Mouse (Mus musculus): ENCODE results near the gene Cbl. TPM values are rescaled to one million over a fixed set of nuclear protein-coding genes. Genes with fewer than 3 reads are reported as not detected.

The Cbl gene
- polyA plus RNA-seq (2016; fragmentation: Nextera tagmentation; extraction: Ambion mirVana): 21.1 and 22.8 TPM in 2 replicates

DNA sequence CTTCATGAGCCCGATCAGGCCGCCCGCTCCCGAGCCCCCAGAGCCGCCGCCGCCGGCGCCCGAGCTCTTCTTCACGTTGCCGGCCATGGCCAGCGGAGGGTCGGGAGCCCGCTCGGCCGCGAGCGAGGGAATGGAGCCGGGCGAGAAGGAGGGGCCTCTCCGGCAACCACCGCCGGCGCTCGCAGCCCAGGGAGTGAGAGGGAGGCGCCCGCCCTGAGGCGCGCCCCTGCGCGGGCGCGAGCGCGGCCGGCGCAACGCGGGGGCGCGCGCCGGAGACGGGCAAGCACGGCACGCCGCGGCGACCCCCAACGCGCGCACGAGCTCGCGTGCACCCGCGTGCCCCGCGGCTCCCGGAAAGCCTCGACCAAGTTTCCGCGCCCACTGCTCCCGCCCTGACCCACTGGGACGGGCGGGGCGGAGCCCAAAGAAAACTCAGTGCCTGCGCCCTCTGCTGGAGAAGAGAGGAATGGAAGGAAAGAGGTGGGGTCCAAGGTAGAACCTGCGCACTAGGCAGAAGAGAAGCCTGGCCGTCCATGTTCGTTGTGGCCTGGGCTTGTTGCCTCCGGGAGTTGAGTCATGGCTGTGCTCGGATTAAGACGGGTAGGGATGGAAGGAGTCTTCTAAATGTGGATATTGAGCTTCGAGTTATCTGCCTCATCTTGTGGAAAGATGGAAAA is at the start of gene Cbl:
Gene Cbl, minus strand, starts transcription at position 248 of the 677 bp plus-strand sequence.
- peak; percentile 98 for DNase-seq (ENCODE audit: low spot score)
- peaks cover 37% of the 10 kb centered on the region for H3K4me1 ChIP-seq (replicated peaks)
- peak within 1 kb of the TSS; percentile 98 for H3K27ac ChIP-seq
- no peaks in the 10 kb centered on the region for H3K36me3 ChIP-seq
- under 1% methylated on average over 71 of the region's 76 CpGs for WGBS
- no peaks in the 10 kb centered on the region for H3K27me3 ChIP-seq (ENCODE audit: insufficient read depth, poor library complexity, severe bottlenecking)
- peak within 1 kb of the TSS; percentile 95 for H3K4me3 ChIP-seq
- H3K9me3 ChIP-seq: no peaks in the 10 kb centered on the region

DNA sequence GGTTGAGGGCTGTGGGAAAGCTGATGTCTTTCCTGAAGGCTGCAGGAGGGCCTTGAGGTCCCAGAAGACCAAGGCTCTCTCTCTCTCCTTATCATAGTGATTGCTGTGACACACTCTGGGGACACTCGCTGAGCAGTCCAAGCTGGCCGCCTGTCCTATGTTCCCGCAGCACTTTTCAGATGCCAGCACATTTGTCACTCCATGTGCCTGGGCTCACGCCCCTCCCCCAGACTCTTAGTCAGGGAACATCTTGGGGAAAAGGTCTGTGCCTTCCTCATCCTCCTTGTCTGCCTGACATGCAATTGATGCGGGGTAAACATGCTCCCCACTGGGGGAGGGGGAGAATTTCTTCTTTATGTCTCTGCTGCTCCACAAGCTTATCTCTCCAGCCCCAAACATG is 49.3 kb upstream of the Cbl start:
- H3K27me3 ChIP-seq (ENCODE audit: insufficient read depth, poor library complexity, severe bottlenecking): peaks cover 32% of the 10 kb centered on the region
- H3K9me3 ChIP-seq: no peaks in the 10 kb centered on the region
- no peak overlapping the region for H3K27ac ChIP-seq
- H3K4me3 ChIP-seq: no peak overlapping the region
- 73% methylated on average over 5 of the region's 5 CpGs for WGBS
- H3K36me3 ChIP-seq: peaks cover 20% of the 10 kb centered on the region
- peaks cover 23% of the 10 kb centered on the region for H3K4me1 ChIP-seq (replicated peaks)
- no peak for DNase-seq (ENCODE audit: low spot score)

- H3K36me3 ChIP-seq: peaks cover 10% of the 10 kb centered on the region
- peaks cover 19% of the 10 kb centered on the region for H3K4me1 ChIP-seq (replicated peaks)
- H3K27ac ChIP-seq: no peak overlapping the region
- WGBS: 87% methylated on average over 4 of the region's 4 CpGs
- no peak for DNase-seq (ENCODE audit: low spot score)
- peaks cover 7% of the 10 kb centered on the region; the same call in 1 of the 2 replicates for H3K27me3 ChIP-seq (ENCODE audit: insufficient read depth, poor library complexity, severe bottlenecking)
- H3K4me3 ChIP-seq: no peak overlapping the region
- 0 out of 2 replicates have a peak, but pooled peaks cover 2% of the 10 kb centered on the region for H3K9me3 ChIP-seq
Measured at GRCm38 (mm10) chr9:44269973-44270372, 36.1 kb upstream of the Cbl start.

GRCm38 (mm10) chr9:44269077-44269476 is 35.2 kb upstream of the Cbl start:
- 0 out of 2 replicates have a peak, but pooled peaks cover 2% of the 10 kb centered on the region for H3K9me3 ChIP-seq
- DNase-seq (ENCODE audit: low spot score): no peak
- peaks cover 23% of the 10 kb centered on the region for H3K4me1 ChIP-seq (replicated peaks)
- H3K27me3 ChIP-seq (ENCODE audit: insufficient read depth, poor library complexity, severe bottlenecking): peaks cover 7% of the 10 kb centered on the region; the same call in 1 of the 2 replicates
- peaks cover 2% of the 10 kb centered on the region; the same call in 1 of the 2 replicates for H3K36me3 ChIP-seq
- H3K4me3 ChIP-seq: no peak overlapping the region
- WGBS: 76% methylated on average over 3 of the region's 3 CpGs
- no peak overlapping the region for H3K27ac ChIP-seq

GRCm38 (mm10) chr9:44268432-44268831 is 34.6 kb upstream of the Cbl start, which contains the start of gene Nlrx1:
Gene Nlrx1 (minus strand): TSS chr9:44268599.
- Histone ChIP-seq H3K9me3 (0 out of 2 replicates have a peak, but pooled peaks cover 2% of the 10 kb centered on the region), H3K4me1 (replicated peaks) (peaks cover 23% of the 10 kb centered on the region), H3K4me3 (peak within 1 kb of the TSS; percentile 58), H3K27me3 (ENCODE audit: insufficient read depth, poor library complexity, severe bottlenecking) (peaks cover 7% of the 10 kb centered on the region; the same call in 1 of the 2 replicates), H3K36me3 (no peaks in the 10 kb centered on the region; the same call in 1 of the 2 replicates), H3K27ac (peak within 1 kb of the TSS; percentile 86)
- DNase-seq (ENCODE audit: low spot score): no peak
- 76% methylated on average over 6 of the region's 6 CpGs for WGBS

DNA sequence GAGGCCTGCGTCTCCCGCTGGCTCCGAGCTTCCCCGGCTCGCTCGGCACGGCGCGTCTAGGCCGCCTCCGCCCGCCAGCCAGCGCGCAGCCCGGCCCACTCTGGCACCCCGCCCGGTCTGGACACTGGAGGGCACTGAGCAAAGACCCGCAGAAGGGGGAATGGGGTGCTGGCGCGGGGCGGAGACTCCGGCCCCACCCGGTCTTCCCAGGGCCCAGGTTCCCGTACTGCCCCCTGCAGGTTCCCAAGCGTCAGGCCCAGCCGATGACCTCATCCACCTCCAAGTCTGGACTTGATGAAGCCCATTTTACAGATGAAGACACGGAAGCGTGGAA is 34.1 kb upstream of the Cbl start:
- no peaks in the 10 kb centered on the region for H3K36me3 ChIP-seq
- H3K4me3 ChIP-seq: peak overlapping the region; percentile 58
- peaks cover 7% of the 10 kb centered on the region; the same call in 1 of the 2 replicates for H3K27me3 ChIP-seq (ENCODE audit: insufficient read depth, poor library complexity, severe bottlenecking)
- 0 out of 2 replicates have a peak, but pooled peaks cover 2% of the 10 kb centered on the region for H3K9me3 ChIP-seq
- H3K27ac ChIP-seq: peak overlapping the region; percentile 86
- 6% methylated on average over 28 of the region's 28 CpGs for WGBS
- peaks cover 23% of the 10 kb centered on the region for H3K4me1 ChIP-seq (replicated peaks)
- peak; percentile 75 for DNase-seq (ENCODE audit: low spot score)

DNA sequence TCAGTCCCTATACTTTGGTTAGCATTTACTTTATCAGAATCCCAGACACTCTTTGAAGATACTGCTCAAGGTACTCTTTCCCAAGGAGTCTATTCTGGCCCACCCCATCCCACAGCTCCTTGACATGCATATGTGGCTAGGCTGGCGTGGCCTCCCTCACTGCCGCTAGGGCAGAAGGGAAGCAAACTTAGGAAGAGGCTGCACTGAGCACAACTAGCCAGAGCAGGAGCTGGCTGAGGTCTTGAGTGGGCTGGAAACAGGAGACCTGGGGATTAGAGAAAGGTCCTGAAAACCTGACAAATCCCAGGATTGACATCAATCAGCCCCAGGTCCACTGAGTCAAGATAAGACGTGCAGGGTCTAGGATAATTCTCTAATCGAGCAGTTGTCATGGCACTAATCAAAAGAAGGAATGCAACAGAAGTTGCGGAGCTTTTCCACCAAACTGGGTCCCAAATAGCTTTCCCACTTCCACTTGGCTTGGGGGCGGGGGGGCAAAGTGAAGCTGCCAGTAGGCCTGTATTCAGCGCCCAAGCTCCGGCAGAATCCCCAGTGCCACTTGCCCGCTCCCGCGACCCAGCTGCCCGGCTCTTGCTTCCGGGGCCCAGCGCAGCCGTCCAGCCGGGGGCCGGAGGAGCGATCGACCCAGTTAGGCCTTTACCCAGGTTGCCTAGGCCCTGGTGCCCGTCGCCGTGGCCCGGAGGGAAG is 33.6 kb upstream of the Cbl start:
- H3K4me1 ChIP-seq (replicated peaks): peaks cover 23% of the 10 kb centered on the region
- H3K36me3 ChIP-seq: no peaks in the 10 kb centered on the region
- WGBS: 10% methylated on average over 23 of the region's 23 CpGs
- peak; percentile 35 for DNase-seq (ENCODE audit: low spot score)
- 0 out of 2 replicates have a peak, but pooled peaks cover 2% of the 10 kb centered on the region for H3K9me3 ChIP-seq
- peak overlapping the region; percentile 86 for H3K27ac ChIP-seq
- peak overlapping the region; percentile 58 for H3K4me3 ChIP-seq
- peaks cover 7% of the 10 kb centered on the region; the same call in 1 of the 2 replicates for H3K27me3 ChIP-seq (ENCODE audit: insufficient read depth, poor library complexity, severe bottlenecking)

DNA sequence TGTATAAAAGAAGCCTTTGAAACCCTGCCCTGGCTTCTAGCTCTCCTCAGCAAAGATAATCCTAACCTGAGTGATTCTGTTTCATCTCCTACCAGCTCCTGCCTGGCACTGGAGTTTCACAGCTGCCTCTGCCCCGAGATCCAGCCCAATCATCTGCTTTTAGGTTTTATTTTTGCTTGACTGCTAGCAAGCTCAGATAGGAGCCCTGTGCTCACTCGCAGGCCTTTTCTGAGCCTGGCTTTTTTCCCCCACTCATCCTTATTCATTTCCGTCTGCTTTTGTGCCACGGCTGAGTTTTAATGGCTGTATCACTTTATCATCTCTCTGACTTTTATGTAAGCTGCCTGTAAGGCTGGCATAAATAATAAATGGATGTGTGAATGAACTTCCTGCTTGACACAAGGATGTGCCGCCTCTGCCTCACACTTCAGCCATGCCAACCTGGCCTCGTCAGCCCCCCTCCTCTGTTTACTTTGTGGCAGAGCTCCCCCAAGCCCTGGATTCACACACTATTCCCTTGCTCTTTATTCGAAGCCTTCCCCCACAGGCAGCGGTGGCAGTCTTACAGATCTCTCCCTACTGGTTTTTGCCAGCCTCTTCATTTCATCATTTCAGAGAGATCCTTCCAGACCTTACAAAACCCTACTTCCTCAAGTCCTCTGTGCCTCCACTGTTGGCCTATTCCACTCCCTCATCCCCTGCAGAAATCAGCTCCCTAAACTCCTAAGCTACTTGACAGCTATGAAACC is 32.8 kb upstream of the Cbl start:
- WGBS: 71% methylated on average over 8 of the region's 8 CpGs
- Histone ChIP-seq H3K9me3 (0 out of 2 replicates have a peak, but pooled peaks cover 2% of the 10 kb centered on the region), H3K36me3 (no peaks in the 10 kb centered on the region), H3K4me1 (replicated peaks) (peaks cover 23% of the 10 kb centered on the region), H3K27me3 (ENCODE audit: insufficient read depth, poor library complexity, severe bottlenecking) (peaks cover 12% of the 10 kb centered on the region; the same call in 1 of the 2 replicates), H3K27ac (no peak overlapping the region), H3K4me3 (no peak overlapping the region)
- no peak for DNase-seq (ENCODE audit: low spot score)

DNA sequence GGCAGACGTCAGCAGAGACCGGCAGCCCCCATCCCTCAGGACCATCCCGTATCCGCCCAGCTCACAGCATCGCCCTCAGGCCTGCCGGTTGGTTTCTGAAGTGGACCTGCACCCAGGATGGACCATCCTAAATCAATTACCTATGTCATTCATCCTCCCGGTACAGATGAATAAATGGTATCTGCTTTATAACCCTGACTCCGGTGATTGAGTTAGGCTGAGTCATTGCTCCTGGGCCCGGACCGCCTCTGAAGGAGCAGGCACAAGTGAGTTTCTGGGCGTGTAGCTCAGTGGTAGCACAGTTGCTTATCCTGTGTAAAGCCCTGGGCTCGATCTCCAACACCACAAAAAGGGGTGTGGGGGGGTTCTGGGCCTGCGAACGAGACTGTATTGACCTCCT is 27.5 kb upstream of the Cbl start:
- H3K36me3 ChIP-seq: no peaks in the 10 kb centered on the region

GRCm38 (mm10) chr9:44259014-44259413 is 25.2 kb upstream of the Cbl start:
- H3K27me3 ChIP-seq (ENCODE audit: insufficient read depth, poor library complexity, severe bottlenecking): peaks cover 5% of the 10 kb centered on the region; the same call in 1 of the 2 replicates
- WGBS: 76% methylated on average over 10 of the region's 10 CpGs

More for the DNA sequence above, 27.5 kb upstream of the Cbl start:
- Histone ChIP-seq H3K9me3 (no peaks in the 10 kb centered on the region), H3K4me3 (no peak overlapping the region), H3K27me3 (ENCODE audit: insufficient read depth, poor library complexity, severe bottlenecking) (peaks cover 5% of the 10 kb centered on the region; the same call in 1 of the 2 replicates), H3K27ac (no peak overlapping the region), H3K4me1 (replicated peaks) (0 out of 2 replicates have a peak, but pooled peaks cover 5% of the 10 kb centered on the region)
- WGBS: 90% methylated on average over 14 of the region's 14 CpGs
- DNase-seq (ENCODE audit: low spot score): no peak

DNA sequence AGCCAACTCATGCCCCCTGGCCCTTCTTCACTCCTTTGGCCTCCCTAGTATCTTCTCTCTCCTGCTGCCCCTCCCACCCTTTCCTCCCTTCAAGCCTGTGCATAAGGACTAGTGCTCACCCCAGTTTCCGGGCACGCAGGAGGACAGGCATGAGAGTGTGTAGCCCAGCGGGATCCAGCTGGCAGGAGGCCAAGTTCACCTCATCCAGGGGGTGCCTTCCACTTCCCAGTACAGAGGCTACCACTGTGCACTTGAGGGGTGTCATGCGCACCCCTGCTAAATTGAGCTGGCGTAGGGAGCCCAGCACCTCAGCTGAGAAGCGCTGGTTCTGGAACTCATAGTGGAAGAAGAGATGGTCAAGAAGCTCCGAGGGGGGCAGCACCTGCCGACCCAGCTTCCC is 22.4 kb upstream of the Cbl start:
- WGBS: 90% methylated on average over 8 of the region's 8 CpGs
- peak overlapping the region; percentile 68 for H3K27ac ChIP-seq
- peaks cover 36% of the 10 kb centered on the region for H3K4me1 ChIP-seq (replicated peaks)
- H3K27me3 ChIP-seq (ENCODE audit: insufficient read depth, poor library complexity, severe bottlenecking): no peaks in the 10 kb centered on the region
- H3K36me3 ChIP-seq: no peaks in the 10 kb centered on the region
- no peaks in the 10 kb centered on the region for H3K9me3 ChIP-seq
- no peak overlapping the region for H3K4me3 ChIP-seq
- no peak for DNase-seq (ENCODE audit: low spot score)

More at GRCm38 (mm10) chr9:44259014-44259413, 25.2 kb upstream of the Cbl start:
- no peak for DNase-seq (ENCODE audit: low spot score)
- H3K36me3 ChIP-seq: no peaks in the 10 kb centered on the region
- peaks cover 19% of the 10 kb centered on the region for H3K4me1 ChIP-seq (replicated peaks)
- no peak overlapping the region for H3K27ac ChIP-seq
- H3K9me3 ChIP-seq: no peaks in the 10 kb centered on the region
- no peak overlapping the region for H3K4me3 ChIP-seq

DNA sequence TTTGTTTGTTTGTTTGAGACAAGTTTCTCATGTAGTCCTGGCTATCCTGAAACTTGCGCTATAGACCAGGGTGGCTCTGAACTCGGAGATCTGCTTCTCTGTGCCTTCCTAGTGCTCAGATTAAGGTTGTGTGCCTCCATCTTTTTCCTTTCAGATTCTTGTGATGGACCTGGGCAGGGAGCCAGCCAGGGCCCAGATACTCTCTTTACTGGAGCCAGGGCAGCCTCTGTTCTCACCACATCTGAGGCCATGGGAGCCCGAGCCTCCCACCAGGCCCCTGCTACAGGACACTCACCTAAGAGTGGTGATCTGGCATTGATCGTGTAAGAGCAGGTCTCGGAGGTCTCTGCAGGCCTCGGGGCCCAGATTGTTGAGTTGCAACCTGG is 21.3 kb upstream of the Cbl start:
- Histone ChIP-seq H3K4me1 (replicated peaks) (peaks cover 45% of the 10 kb centered on the region), H3K9me3 (no peaks in the 10 kb centered on the region), H3K27ac (peak overlapping the region; percentile 68), H3K27me3 (ENCODE audit: insufficient read depth, poor library complexity, severe bottlenecking) (peaks cover 5% of the 10 kb centered on the region; the same call in 1 of the 2 replicates), H3K36me3 (no peaks in the 10 kb centered on the region), H3K4me3 (no peak overlapping the region)
- WGBS: 55% methylated on average over 6 of the region's 6 CpGs
- no peak for DNase-seq (ENCODE audit: low spot score)

Data from hindbrain, embryonic 10.5 days (tissue).